Mouse (Mus musculus): ENCODE measurements at regions not wholly inside any gene's neighbourhood (a gene's known extent, or its start where the extent isn't known, plus 50 kb on each side); places are given as distances from the start of the nearest gene placed in this dataset.

GRCm38 (mm10) chr15:93774340-93774739, 178.6 kb upstream of the Prickle1 start:
- no peak for DNase-seq

GRCm38 (mm10) chr15:93766981-93767380, 171.3 kb upstream of the Prickle1 start:
- DNase-seq: no peak

- no peak for DNase-seq
These were observed 167.4 kb upstream of the Prickle1 start for GRCm38 (mm10) chr15:93763047-93763446.

- no peak for DNase-seq
These were observed 162.6 kb upstream of the Prickle1 start for GRCm38 (mm10) chr15:93758204-93758836.

GRCm38 (mm10) chr15:93755989-93756388, 160.3 kb upstream of the Prickle1 start:
- no peak for DNase-seq

- no peak for DNase-seq
These were observed 156.1 kb upstream of the Prickle1 start for GRCm38 (mm10) chr15:93751817-93752216.

- DNase-seq: peak in 1 of 2 experiments; percentile 10
These were observed 155.3 kb upstream of the Prickle1 start for GRCm38 (mm10) chr15:93750953-93751352.

- DNase-seq: no peak
These were observed 148.7 kb upstream of the Prickle1 start for GRCm38 (mm10) chr15:93744191-93744945.

- DNase-seq: peak in 1 of 2 experiments; percentile 9
These were observed 138.2 kb upstream of the Prickle1 start for GRCm38 (mm10) chr15:93733731-93734510.

GRCm38 (mm10) chr15:93732825-93733224, 137.1 kb upstream of the Prickle1 start:
- DNase-seq: no peak

GRCm38 (mm10) chr15:93731161-93731560, 135.5 kb upstream of the Prickle1 start:
- no peak for DNase-seq

- DNase-seq: no peak
These were observed 119.8 kb upstream of the Prickle1 start for GRCm38 (mm10) chr15:93715443-93715842.

- peak; percentile 11 to 36 for DNase-seq
These were observed 117.7 kb upstream of the Prickle1 start for GRCm38 (mm10) chr15:93713428-93713827.

GRCm38 (mm10) chr15:93712594-93712993, 116.9 kb upstream of the Prickle1 start:
- DNase-seq: no peak

GRCm38 (mm10) chr15:93711150-93711784, 115.6 kb upstream of the Prickle1 start:
- no peak for DNase-seq

- DNase-seq: no peak
These were observed 114.9 kb upstream of the Prickle1 start for GRCm38 (mm10) chr15:93710493-93711149.

GRCm38 (mm10) chr15:93706366-93706930, 110.8 kb upstream of the Prickle1 start:
- no peak for DNase-seq

GRCm38 (mm10) chr15:93705651-93706050, 110.0 kb upstream of the Prickle1 start:
- no peak for DNase-seq

GRCm38 (mm10) chr15:93705109-93705508, 109.4 kb upstream of the Prickle1 start:
- no peak for DNase-seq

- no peak for DNase-seq
These were observed 105.3 kb upstream of the Prickle1 start for GRCm38 (mm10) chr15:93701017-93701416.

- peak; percentile 72 to 80 for DNase-seq
These were observed 104.3 kb upstream of the Prickle1 start for GRCm38 (mm10) chr15:93699971-93700370.

GRCm38 (mm10) chr15:93698182-93698822, 102.6 kb upstream of the Prickle1 start:
- no peak for DNase-seq
